Mouse (Mus musculus) right cerebral cortex, postnatal 36 days (tissue): ENCODE data around the gene Rab1b.
"Not testable (repeated sequence)": the region's sequence is repeated elsewhere in the genome, so short reads cannot be mapped to it uniquely, and the experiment has no call there.

Source experiments
- DNase-seq, 2 experiments: peaks; one replicate each; pipeline ENCODE4 v3.0.0; 2022; ENCODE audit warnings: low spot score in 2 of 2, mixed read lengths in 1 of 2

Rab1b gene

DNA sequence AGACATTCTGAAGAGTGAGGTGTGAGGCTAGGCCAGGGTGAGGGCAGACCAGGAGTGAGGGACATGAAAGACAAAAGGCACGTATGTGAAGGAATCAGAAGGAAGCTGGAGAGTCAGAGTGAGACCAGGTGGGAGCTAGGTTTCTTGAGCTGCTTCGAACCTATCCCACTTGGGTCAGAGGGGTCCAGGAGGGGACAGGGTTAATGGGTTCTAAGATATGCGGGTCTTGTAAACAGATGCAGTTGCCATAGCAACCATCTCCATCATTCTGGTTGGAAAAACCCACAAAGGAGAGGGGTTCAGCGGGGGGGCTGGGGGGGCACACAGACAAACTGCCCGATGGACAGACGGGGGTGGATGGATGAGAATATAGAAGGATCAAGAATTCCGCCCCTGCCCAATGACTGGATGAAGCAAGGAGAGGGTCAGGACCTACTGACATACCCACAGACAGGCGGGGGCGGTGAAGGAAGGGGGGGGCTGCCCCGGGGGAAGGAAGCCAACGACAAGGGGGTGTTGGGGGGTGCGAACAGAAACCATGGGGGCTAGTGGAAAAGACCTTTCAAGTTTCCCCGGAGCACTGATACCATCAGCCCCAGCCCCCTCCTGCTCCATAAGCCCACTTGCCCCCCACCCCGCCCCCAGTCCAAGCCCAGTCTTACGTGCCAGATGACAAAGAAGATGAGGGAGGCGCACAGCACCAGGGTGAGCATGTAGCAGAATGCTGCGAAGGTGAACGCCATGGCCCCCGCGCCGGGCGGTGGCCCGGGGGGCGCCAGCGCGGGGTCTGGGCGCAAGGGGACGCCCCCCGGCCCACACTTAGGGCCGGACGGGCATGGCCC is 9.1 kb downstream of the Rab1b start:
- no peak for DNase-seq

DNA sequence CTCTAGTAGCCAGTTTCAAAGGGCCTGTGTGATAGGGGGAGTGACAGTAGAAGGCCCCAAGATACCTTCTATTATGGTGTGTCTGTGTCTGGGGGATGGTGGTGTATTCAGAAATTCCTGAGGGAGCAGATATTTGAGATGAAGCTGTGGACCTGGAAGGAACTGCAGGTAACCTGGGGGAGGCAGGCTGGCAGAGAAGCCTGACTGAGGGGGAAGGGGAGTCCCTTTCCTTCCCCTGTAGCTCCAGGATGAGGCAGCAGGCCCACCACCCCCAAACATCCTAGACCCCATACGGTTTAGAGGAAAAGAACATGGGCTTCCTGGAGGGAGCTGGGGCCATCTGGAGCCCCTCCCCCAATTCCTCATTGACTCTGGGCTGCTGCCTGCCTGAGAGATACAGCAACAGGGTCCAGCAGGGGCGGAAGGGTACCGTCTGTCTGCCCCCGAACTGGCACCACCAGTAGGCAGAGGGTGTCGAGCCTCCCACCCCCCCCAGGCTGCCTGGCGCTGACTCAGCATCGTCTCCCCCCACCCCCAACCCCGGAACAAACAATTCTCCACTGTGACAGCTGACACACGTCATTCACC is 10.9 kb downstream of the Rab1b start:
- no peak for DNase-seq

- no peak for DNase-seq
Observed at GRCm38 (mm10) chr19:5094746-5095417, 12.0 kb downstream of the Rab1b start.

DNA sequence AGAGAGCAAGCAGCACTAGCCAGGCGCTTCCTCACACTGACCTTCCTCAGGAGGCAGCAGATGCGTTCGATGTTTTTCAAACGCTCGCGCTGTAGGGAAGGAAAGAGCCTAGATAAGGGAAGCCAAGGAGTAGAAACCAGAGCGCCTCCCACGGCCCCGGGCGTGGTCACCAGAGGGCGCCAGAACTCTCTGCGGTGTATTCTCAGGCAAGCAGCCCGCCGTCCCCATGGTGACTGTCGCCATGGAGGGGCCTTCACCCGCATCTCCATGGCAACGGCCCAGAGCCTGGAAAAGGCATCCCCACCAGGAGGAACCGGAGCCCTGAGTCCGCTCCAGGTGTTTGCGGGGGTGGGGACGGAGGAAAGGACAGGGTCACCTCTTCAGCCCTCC is 12.6 kb downstream of the Rab1b start:
- DNase-seq = peak; percentile 97 to 98

DNA sequence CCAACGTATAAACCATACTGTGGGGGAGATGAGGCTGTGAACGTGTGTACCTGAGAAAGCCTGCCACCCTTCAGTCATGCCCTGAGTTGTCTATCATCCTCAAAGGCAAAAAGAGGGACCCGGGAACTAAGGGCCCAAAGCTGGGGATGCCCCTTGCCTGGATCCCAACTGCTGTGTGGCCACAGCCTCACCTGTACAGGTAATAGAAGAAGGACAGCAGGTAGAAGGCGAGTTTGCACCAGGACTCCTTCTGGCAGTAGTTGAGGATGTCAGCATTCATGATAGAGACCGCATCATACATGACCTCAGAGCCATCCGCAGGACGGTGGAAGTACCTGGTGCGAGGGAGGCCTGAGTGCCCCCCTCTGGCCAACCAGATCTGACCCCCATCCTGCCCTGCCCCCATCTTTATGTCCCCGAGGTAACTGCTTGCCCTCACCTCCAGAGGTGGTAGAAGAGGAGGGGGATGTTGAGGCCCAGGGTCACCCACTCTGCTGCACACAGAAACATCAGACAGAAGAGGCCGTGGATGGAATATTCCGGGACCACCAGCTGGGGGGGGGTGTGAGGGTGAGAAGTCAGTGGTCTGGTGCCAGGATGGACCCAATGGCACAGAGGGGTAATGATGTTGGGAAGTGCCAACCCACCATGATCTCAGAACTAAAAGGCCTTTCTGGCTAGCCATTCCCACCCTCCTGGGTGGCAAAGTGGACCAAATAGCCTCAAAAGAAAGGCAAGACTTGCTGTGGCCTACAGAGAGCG is 13.2 kb downstream of the Rab1b start:
- DNase-seq = no peak

DNA sequence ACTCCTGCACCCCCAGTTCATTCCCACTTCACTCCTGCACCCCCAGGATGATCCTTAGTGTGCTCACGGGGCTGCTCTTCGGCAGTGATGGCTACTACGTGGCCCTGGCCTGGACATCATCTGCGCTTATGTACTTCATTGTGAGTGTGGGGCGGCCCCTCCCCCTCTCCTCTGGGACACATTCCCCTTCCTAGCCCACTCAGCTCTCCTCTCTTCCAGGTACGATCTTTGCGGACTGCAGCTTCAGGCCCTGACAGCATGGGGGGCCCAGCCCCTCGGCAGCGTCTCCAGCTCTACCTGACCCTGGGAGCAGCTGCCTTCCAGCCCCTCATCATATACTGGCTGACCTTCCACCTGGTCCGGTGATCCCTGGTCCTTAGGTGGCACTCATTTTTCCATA is 14.8 kb downstream of the Rab1b start:
- no peak for DNase-seq

- no peak for DNase-seq
Observed at GRCm38 (mm10) chr19:5089324-5089723, 17.5 kb downstream of the Rab1b start.

- peak; percentile 95 to 98 for DNase-seq
Observed at GRCm38 (mm10) chr19:5087884-5088728, 18.8 kb downstream of the Rab1b start, which contains the start of gene Yif1a. Gene Yif1a (plus strand): TSS chr19:5088538.

DNA sequence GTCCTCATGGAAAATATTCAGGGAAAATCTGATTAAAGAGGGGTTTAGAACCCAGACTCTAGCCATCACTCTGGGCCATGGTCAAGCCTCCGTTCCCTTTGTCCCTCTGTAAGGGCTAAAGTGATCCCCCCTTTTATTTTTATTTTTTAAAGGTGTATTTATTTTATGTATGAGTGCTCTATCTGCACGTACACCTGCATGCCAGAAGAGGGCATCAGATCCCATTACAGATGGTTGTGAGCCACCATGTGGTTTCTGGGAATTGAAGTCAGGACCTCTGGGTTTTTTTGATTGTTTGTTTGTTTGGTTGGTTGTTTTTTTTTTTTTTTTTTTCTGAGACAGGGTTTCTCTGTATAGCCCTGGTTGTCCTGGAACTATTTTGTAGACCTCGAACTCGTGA is 20.3 kb downstream of the Rab1b start:
- DNase-seq = not testable (repeated sequence)

DNA sequence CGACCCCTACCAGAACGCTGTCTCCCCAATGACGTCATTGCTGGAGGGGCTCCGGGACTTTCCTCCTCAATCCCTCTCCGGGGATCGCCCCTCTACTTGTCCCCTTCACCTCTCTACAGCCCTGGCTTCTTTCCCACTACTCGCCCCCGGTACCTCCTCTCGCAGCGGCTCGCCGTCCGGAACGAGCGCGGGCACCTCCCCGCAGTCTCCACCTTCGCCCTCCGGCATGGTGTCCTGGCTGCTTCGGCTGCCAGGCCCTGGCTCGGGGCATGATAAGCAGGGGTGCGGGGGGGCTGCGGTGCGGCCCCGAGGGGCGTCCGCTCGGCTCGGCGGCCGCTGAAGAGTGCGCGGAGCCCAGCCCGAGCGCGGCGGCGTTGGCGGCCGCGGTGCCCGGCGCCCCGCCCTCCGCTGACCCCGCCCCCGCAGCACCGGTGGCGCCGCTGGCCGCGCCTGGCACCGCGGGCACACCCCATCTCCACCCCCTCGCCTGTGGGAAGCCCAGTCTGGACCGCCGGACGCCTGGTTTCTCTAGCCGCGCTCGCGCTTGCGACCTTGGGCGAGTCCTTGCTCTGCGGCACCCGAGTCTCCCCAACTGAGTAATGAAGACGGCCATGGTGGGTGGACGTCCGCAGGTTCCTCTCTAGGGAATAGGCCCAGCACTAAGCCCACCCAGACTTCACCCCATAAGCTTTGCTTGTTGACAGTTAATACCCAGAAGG is 21.6 kb downstream of the Rab1b start, which contains the start of gene Tmem151a:
Tmem151a (minus strand) TSS at position 387 of the 719 bp plus-strand sequence.
- DNase-seq = no peak

- DNase-seq = no peak
Observed at GRCm38 (mm10) chr19:5084834-5085144, 22.1 kb downstream of the Rab1b start.

GRCm38 (mm10) chr19:5083961-5084833 is 22.7 kb downstream of the Rab1b start:
- no peak for DNase-seq

GRCm38 (mm10) chr19:5082596-5082995 is 24.3 kb downstream of the Rab1b start:
- peak in 1 of 2 experiments; percentile 28 for DNase-seq

DNA sequence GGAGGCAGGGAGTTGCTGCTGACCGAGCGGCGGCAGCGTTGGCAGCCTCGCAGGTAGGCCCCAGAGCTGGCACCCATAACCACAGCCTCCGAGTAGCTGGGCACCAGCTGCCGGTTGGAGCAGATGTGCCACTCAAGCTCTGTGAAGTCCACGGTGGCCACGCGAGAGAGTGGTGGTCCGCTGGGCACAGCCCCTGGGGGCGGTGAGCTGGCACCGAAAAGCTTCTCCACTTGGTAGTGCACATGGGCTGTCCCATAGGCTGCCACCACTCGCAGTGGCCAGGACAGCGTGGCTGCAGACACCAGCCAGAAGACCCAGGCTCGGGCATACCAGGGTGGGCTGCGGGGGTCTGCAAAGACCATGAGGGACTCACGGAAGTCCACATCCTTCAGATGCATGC is 24.9 kb downstream of the Rab1b start:
- DNase-seq = no peak

DNA sequence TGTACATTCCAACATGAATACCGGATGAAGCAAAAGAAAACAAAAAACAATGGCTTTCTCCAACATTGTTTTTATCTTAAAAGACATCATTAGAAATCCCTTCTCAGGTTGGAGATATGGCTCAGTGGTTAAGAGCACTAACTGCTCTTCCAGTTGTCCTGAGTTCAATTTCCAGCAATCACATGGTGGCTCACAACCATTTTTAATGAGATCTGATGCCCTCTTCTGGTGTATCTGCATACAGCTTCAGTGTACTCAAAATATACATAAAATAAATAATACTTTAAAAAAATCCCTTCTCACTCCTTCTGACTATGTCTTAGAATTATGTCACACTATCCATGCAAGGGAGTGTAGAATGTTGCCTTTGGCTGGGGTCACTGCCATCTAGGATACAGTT is 27.6 kb downstream of the Rab1b start:
- DNase-seq = no peak

DNA sequence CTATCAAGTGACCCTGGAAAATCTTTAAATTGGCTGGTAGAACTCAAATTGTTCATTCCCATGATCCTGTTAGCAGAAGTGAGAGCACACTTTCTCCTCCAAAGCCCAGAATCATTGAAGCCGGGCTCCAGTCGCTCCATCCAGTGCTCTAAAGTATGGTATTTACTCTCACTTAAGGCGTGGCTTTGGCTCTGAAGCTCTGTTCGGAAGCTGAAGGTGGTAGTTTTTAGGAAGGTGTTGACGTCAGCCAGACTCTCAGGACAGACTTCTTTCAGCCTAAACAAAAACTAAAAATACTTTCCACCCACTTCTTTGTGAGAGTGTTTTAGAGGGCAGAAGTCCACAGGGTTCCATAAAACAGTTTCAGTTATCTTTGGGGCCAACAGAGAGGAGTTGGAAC is 33.4 kb downstream of the Rab1b start:
- DNase-seq = no peak

DNA sequence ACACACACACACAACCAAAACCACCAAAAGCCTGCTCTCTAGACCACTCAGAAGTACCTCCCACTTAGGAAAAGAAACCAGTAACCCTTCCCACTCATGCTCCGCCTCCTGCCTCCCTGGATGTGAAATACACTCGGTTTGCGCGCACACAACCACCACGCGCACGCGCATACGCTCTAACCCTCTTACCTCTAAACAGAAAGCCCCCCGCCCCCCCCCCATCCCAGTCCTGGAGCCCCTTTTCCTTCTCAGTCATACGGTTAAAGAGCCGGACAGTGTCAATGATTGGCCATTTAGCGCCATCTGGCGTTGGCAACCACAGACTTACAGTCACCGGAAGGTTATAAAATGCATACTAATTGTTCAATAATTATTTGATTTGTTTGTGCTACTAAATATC is 33.8 kb downstream of the Rab1b start:
- DNase-seq = no peak

GRCm38 (mm10) chr19:5072389-5073019 is 34.4 kb downstream of the Rab1b start:
- no peak for DNase-seq
